Mouse (Mus musculus) induced T-regulatory cell, adult 2 months (primary cell): ENCODE results near the gene Pon2.

ENCODE experiments used
- DNase-seq: peaks from one replicate; pipeline ENCODE4 v3.0.0-alpha.2; 2012; ENCODE audit warnings: low read depth

Gene Pon2

DNA sequence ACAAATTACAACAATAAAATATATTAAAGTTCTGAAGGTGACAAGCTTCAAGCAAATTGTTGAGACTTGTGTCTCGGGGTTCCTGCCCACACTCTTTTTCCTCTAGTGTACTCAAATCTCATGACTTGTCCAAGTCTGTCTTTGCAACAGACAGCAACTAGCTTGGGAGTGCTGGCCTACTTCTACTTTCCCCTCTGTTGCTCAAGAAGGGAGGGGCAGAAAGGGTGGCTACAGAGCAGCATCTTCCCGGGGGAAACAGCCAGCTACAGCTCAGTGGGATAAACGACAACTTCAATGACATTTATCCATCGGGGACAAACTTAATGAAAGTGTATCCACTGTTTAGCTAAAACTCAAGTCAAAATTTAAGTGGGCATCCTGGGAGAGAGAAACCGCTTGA lies 5.4 kb downstream of the Pon2 start:
- no peak for DNase-seq

DNA sequence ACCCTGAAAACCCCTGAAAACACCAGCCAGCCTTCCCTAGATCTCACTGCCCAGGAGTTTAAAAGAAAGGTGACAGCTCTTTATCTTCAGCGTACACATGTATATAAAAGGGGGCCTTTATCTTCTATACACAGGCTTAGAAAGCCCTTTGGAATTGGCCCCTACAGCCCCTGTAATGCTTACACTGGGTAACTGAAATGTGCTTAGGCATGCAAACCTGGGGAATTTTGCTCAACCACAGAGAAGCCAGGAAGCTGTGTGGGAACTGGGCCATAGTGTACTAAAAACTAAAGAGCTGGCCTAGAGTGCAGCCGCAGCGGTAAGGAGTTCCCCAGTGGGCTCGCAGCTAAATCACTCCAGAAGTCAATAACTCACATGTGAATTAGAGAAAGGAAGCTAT lies 6.8 kb downstream of the Pon2 start:
- DNase-seq = peak; percentile 35

DNA sequence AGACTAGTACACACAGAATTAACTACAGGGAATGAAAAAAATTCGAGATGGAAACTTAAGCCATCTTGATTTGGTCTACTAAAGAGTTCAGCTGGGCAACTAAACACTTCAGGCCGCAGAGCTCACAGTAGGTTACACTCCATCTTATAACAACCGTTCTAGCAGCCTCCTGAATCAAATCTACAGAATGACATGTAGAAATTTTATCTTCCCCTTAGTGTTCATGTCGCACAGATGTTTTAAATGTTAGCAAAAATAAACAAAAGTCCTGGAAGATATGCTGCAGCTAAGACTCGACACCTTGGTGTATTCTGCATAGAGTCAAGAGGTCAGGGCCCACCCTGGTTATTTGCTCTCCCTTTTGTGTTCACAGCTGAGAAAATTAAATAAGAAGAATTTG lies 10.3 kb downstream of the Pon2 start:
- no peak for DNase-seq

DNA sequence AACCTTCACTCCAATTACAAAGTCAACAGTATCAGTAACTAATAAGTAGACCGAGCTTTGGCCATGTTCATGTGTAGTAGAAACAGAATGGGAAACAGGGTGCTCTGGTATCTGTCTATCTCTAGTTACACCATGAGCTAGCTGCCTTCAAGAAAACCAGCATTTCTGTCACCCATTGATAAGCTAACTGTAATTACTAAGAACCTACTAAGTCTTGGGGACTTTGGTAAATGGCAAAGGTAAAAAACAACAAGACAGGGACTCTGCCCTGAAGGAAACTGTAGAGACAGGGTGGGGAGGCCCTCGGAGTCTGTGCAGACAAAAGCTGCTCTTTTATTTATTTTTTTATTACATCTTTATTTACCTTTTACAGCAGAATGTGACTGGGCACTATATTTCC lies 10.9 kb downstream of the Pon2 start:
- DNase-seq = no peak

DNA sequence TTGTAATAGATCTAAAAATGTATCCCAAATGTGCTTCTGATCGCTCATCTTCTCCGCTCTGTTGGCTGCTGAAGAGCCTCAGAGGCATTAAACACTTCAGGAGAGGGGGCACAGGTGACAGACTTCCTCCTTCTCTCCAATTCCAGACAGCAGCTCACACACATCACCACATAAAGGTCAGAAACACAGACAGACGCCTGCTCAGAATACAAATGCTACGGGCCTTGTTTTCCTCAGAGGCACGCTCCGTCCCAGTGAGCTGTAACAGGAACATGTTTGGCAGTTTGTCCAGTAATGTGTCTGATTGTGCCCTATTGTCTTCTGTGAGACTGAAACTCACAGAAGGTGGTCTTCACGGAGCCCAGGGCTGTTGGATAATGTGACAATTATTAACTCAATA lies 15.8 kb downstream of the Pon2 start:
- DNase-seq = no peak

DNA sequence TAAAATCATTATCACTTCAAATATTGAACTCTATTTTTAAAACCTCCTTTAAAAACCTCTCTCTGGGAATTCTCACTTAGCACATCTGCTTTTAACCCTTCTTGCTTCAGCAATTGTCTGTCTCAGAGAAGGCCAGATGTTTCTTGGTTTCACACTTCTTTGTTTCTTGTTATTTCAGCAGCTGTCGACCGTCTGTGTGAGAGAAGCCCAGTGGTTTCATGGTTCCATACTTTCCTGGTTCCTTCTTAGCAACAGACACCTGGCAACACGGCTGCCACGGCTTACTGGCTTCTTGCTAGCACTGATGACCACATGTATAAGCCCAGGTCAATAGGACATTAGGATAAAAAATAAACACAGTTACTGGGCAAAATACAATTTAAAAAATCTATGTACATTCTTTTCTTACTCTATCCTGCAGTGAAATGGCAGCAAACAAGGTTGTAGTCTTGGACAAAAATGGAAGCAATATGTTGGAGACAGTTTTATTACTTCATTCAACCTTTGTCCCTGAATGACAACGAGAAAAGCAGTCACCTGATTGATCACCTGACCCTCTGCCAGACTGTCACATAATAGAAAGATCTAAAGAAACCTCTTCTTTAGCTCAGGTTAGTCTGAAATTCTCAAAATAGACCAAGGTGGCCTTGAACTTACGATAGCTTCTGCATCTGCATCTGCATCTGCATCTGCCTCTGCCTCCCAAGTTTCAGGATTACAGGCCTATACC lies 17.5 kb downstream of the Pon2 start:
- DNase-seq = no peak

DNA sequence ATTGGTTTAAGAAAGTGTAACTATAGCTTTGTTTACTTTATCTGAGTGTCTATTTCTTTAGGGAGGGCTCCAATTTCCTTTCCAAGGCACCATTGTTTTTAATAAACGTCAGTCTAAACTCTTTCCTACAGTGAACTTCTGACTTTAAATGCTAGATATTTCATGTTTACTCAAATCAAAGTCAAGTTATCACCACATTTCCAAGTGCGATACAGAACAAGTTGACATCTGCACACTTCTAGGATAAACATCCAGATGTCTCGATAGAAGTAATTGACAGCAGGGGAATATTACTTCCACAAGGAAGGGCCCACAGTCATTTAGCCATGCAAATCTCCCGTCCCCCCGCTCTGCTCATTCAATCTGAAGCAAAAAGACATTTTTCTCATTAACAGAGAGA lies 20.3 kb downstream of the Pon2 start:
- DNase-seq = no peak

DNA sequence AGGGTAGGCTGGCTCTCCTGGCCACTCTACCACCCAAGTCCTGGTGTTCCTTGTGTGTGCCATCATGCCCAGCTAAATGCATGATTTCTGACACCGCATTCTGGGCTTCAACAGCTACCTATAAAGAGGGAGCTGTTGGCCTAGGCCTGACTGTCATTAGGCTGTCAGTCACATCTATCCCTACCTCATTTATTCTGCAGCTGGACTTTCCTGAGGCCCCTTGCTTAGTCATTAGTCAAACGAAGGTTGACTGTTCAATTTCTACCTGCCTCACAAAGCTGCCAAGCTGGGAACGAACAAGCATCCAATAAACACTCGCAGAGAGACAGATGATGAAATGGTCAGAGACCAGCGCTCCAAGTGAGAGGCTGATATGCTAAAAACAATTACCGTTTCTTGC lies 28.6 kb downstream of the Pon2 start:
- no peak for DNase-seq

DNA sequence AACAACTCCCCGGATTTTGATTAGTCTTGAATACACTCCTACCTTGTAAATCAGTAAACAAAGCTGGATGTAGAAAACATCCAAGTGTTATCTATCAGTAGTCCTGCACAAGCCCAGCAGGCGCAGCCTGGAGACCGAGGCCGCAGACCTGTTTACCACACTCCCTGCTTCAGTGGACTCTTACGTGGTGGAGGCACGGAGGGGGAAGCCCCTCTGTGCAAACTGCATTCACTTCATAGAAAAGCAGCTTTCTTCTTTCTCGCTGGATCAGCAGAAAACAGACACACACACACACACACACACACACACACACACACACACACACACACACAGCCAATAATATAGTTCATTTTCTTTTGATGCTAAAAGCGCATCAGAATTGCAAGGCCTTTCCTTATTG lies 33.5 kb downstream of the Pon2 start:
- no peak for DNase-seq

DNA sequence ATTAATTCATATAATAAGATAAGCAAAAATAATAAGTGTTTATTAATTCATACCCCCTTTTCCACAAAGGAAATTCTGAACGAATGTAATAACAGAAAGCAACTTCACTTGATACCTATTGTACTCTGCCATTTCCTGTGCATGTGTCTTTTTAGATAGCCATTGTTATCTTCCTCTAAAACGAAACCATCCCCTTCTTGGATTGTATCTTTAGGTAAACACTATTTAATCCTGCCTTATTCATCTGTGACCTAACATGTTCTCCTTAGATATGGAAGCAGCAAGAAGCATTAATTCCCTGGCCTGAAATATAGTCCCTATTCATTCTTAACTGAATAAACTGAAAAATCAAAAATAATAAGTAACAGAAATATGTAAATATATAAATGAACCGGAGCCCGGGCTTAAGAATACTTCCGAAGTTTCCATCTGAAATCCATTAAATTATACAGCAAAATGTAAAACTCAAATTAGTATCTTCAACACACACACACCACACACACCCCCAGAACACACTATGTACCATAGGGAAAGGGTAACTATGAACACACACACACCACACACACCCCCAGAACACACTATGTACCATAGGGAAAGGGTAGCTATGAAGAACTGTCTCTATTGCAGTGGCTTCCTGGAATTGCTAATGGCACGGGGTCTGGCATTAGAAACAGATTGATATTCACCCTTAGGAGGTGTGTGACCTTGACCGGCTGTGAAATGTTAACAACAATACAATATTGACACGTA lies 34.8 kb downstream of the Pon2 start:
- DNase-seq = no peak

DNA sequence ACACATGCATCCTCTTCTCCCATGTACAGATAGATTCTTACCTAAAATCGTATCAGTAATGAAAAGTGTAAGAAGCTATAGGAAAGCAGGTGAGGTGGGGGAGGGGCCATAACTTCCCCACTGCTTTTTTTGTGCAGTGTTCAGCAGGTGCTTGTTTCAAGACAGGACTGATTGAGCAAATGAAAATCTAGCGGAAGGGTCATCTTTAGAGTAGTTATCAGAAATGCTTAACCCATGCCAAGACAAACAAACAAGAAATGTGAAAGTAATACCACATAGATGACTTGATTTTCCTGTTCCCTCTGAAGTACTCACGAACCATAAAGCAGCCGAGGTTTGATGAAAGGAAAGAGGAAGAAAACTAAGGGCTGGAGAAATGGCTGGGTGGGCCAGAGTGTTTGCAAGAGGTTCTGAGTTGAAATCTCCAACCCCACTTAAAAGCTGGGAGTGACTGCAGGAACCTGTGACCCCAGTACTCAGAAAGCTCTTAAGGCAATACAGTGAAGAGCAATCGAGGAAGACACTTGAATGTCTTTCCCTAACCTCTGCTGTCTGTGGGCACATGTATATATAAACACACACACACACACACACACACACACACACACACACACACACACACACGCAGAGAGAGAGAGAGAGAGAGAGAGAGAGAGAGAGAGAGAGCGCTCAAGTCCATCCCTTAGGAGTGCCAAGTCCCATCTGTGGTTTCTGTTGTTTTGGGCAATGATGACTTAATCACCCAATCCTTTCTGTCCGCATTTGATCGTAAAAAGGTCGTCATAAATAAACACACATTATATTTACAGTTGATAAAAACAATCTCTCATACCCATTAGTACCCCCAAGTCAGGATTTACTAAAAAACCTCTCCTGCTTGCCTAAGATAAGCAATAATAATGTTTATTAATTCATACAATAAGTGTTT lies 35.7 kb downstream of the Pon2 start:
- no peak for DNase-seq

DNA sequence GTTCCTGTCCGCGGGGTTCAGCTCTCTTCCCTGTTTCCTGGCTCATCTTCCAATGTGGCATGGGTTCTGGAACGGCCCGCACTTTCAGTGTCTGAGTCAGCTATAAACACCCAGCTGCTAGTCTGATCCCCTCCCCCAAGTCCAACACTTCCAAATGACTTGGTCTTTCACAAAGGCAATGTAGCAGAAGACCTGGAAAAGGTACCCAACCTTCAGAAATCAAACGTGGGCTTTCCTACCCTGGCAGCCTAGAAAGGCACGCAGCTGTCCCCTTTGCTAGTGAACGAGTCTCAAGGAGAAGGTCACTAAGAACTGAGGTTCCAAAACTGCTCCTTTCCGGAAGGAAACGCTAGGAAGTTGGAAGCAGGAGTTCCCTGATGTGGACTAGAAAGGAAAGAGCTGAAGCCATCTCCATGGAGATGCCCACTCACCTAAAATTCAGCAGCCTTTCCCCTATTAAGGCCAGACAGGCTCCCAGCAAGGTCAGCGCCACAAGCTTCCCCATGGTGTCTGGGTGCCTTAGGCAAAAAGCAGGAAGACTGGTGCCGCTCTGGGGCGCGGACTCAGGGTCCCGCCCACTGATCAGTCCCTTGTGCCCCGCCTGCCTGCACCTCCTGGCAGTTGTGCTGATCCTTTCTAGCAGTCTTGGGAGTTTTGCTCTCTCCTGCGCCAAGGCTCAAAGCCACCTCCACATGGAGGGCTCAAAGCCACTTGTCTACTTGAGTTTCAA lies 42.4 kb downstream of the Pon2 start, which contains the start of gene Pon3:
TSS of gene Pon3 (minus strand) at position 565 of the 730 bp plus-strand sequence.
- peak; percentile 40 for DNase-seq

DNA sequence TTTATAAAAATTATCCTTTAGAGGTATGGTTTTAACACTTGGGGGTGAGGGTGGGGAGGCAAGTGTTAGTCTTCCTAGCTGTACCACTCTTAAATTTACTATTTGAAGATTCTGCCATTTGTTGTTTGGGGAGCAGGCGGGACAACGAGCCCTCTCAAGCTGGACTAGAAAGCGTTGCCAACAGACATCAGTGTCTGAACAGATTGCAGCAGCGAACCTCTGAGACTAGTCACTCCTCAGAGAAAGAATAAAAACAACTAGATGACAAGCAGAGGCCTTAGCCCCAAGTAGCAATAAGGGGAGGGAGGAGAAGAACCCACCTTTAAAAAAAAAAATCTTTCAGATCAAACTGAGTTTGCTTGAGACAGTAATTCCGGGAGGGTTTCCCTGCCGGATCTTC lies 43.0 kb downstream of the Pon2 start:
- no peak for DNase-seq

DNA sequence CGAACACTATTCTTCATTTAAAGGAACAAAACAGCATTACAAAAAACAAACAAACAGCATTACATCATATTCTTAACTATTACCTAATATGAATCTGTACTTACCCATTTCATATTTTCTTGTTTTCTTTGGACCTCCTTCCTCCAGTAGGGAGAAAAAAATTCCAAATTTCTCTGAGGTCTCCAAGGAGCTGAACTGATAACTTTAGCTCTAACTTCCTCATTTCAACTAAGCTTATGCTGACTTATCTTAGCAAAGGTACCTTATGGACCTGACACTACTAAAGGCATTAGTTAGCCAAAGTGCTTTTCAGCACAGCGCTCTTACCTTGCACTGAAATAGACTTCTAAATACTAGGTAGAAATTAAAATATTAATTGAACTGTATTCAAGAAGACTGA lies 43.4 kb downstream of the Pon2 start:
- no peak for DNase-seq

DNA sequence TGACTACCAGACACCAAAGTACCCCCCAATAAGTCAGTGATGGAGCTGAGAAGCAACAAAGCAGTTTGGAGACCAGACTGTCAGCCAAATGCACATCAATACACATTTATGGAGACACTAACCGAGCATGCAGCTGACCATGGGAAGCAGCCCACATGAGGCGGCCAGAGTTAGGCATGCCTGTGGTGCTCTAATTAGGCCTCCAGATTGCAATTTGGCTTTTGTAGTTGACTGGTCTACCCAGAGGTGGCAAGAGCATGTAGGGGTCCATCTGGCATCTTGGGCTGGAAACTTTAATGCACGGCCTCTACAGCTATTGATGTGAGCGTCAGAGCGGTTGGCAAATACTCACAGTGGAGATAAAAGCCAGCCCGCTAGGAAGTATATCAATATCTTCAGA lies 52.3 kb downstream of the Pon2 start:
- DNase-seq = no peak

DNA sequence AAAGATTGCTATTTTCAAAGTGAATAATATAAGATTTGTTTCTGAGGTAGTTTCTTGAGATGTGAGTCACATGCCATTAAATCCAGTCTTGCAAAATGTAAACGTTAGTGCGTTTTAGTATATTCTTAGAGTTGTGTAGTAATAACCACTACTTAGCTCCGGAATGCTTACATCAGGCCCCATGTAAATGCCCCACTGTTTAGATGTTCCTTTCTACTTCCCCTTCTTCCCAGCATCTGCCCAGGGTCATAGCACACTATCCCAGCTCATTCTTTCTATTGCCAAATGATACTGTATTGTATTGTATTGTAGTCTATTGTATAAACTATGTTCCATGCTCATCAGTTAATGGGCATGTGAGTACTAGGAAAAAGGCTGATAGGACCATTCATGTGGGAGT lies 59.5 kb downstream of the Pon2 start:
- DNase-seq = no peak

DNA sequence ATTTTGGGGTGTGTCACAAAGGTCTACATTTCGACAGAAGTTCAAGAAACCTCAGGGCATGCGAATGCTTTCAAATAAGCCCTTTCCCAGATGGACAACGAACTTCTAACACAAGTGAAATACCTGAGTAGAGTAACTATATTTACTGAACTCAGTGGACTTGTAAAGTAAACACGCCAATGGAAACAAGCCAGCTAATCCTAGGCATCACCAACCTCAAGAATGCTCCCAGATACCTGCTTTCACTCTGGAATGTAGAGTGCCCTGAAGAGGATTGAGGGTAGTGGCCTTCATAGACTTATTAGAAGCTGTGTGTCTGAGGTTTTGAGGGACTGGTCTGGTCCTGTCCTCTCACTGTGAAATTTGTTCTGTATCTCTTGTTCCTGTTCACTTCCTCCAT lies 60.7 kb downstream of the Pon2 start:
- DNase-seq = no peak

DNA sequence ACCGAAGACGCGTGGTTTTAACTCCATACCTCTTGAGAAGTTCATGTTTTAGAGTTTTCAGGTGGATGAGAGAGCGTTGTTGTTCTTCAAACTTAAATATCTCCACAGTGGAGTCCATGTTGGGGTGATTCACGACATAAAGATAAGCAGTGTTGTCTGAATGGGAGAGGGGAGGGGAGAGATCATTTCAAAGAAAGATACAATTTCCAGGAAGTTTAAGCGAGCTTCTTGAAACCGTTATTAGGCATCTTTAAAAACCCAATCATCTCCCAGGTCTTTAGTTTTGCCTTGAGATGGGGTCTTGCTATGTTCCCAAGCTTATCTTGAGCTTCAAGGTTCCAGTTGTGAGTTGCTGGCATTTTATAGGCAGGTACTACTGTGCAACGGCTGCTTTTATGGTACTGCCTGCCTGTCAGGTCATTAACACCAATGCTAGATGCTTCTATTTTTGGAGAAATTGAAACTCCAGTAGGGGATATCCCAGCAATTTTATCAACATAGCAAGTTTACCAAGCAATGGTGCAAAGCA lies 61.3 kb downstream of the Pon2 start:
- DNase-seq = no peak

DNA sequence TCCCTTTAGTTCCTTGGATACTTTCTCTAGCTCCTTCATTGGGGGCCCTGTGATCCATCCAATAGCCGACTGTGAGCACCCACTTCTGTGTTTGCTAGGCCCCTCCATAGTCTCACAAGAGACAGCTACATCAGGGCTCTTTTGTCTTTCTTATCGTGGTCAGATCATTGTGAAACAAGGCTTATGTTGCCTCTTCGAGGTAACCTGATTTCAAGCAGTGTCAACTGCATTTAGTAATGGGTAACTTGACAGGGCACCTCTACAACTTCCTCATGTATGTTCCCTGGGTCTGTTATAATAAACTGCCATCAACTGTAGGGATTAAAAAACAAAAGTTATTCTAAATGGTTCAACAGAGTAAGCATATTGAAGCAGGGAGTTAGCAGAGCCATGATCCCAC lies 63.7 kb downstream of the Pon2 start:
- no peak for DNase-seq

DNA sequence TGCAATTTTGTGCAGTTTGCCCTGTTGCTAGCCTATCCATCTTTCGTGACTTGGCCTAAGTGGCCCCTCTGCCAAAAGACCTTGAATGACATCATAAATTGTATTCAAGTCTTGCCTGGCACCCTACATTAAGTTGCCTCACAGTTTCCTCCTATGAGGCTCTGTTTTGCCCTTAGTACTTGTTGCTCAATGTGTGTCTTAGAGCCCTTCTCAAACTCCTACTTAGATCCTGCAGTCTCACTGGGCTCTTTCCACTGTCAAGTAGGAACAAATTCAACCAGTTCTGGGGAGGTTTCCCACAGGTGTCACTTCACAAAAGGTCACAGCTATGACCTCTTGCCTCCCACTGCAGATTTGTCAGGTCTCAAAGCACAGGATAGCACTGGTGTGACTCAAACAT lies 64.4 kb downstream of the Pon2 start:
- DNase-seq = no peak

DNA sequence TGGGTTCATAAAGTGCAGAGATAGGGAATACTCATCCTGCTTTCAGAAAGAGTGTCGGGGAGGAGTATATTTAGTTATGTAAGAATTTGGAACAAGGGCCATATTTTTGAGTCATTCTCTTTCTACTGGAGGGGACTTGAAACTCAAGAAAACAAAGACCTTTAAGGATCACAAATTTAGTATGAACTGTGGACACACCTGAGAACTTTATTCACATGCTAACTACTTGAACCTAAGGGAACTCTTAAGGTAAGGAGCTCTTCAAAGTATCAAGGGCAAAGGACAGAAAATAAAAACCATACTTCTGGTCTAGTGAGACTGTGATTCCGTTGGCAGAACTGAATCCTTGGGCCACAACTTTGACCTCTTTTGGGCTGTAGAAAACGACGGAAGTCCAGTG lies 66.2 kb downstream of the Pon2 start:
- no peak for DNase-seq

DNA sequence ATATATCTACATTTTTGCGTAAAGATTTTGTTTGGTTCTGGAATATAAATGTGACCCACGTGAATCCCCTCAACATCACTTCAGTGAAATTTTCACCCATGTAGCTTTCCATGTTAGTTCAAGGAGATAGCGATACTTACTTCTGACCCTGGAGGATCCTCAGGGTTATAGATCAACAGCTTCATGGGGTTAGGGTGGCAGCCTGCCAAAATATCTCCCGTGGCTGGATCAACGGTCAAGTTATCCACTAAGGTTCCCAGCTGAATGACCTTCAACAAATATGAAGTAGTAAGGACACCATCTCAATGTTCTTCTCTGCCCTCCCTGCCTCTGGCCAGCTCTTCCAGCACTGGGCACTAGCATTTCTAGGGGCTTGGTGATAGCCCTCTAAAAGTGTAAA lies 68.0 kb downstream of the Pon2 start:
- DNase-seq = no peak
